Mouse (Mus musculus) liver, embryonic 14.5 days (tissue): Measurements from ENCODE around the gene Elf5. TPM values are rescaled to one million over a fixed set of nuclear protein-coding genes. Genes with fewer than 3 reads are reported as not detected.

Experiments
- ATAC-seq: fragments of 200-750 bp; cut with Nextera tagmentation; 2 replicates; pipeline ENCODE4 v1.8.0; 2017; ENCODE audit warnings: moderate number of reproducible peaks, mild to moderate bottlenecking, moderate library complexity; ENCODE audit not compliant: insufficient read depth
- DNase-seq, 3 experiments: peaks; one replicate each; pipeline ENCODE4 v3.0.0-alpha.2; 2012 to 2013; ENCODE audit warnings: low read depth in 3 of 3, low spot score in 3 of 3
- H3K27ac ChIP-seq: fragments of 300-500 bp; sonication (generic); 2 replicates; pipeline ENCODE4 v1.5.1; 2014; ENCODE audit warnings: moderate library complexity, mild to moderate bottlenecking, control low read depth, inconsistent platforms
- H3K27me3 ChIP-seq: fragments of 300-500 bp; sonication (generic); 2 replicates; pipeline ENCODE4 v1.6.1; 2014; ENCODE audit warnings: mild to moderate bottlenecking, low read length, moderate library complexity; ENCODE audit not compliant: control insufficient read depth, insufficient read depth
- H3K36me3 ChIP-seq: fragments of 300-500 bp; sonication (generic); replicated peaks from 2 replicates; pipeline ENCODE4 v1.6.1; 2014; ENCODE audit warnings: low read depth; ENCODE audit not compliant: control insufficient read depth, insufficient read depth
- H3K4me1 ChIP-seq, 2 experiments: fragments of 200-500 bp in 1 of 2; fragments of 300-500 bp in 1 of 2; sonication (generic) in 1 of 2; replicated peaks; 2 replicates each; pipeline ENCODE4 v1.6.1; 2012 to 2014; ENCODE audit warnings: antibody characterized with exemption in 1 of 2, inconsistent platforms in 1 of 2, low read length in 1 of 2; ENCODE audit not compliant: control insufficient read depth in 2 of 2, insufficient read depth in 2 of 2
- H3K4me2 ChIP-seq: fragments of 300-500 bp; sonication (generic); 2 replicates; pipeline ENCODE4 v1.6.1; 2014; ENCODE audit warnings: low read depth, mild to moderate bottlenecking, control low read depth, moderate library complexity
- H3K4me3 ChIP-seq, 2 experiments: fragments of 200-500 bp in 1 of 2; fragments of 300-500 bp in 1 of 2; sonication (generic) in 1 of 2; 2 replicates each; pipeline ENCODE4 v1.5.1; 2012 to 2014; ENCODE audit warnings: low read depth in 2 of 2, low read length in 2 of 2, mild to moderate bottlenecking in 2 of 2, control low read depth in 1 of 2, inconsistent platforms in 1 of 2, moderate library complexity in 1 of 2; ENCODE audit not compliant: insufficient read depth in 1 of 2
- H3K9ac ChIP-seq: fragments of 300-500 bp; sonication (generic); replicated peaks from 2 replicates; pipeline ENCODE4 v1.6.1; 2014; ENCODE audit warnings: mild to moderate bottlenecking, control low read depth, moderate library complexity
- H3K9me3 ChIP-seq: fragments of 300-500 bp; sonication (generic); 2 replicates; pipeline ENCODE4 v1.6.1; 2016; ENCODE audit warnings: low read length, mixed read lengths; ENCODE audit not compliant: control insufficient read depth
- CTCF ChIP-seq: IDR thresholded peaks from 2 replicates; pipeline ENCODE4 v1.5.1; 2016; ENCODE audit warnings: antibody characterized with exemption, low read depth, control low read depth
- EP300 ChIP-seq: IDR thresholded peaks from 2 replicates; pipeline ENCODE4 v1.6.1; 2016; ENCODE audit warnings: antibody characterized with exemption, low read depth
- WGBS: fragments of 180-500 bp; shearing (Covaris S2); extraction: QIAGEN DNeasy Blood & Tissue Kit; methylation state at CpG from one replicate; pipeline ENCODE4 v1.1.7; 2014; ENCODE audit not compliant: insufficient replicate concordance; 5-methylcytosine and 5-hydroxymethylcytosine counted together
- polyA plus RNA-seq, 2 experiments: library from polyadenylated mRNA; depleted of rRNA in 1 of 2; stranded (reverse) in 1 of 2; unstranded in 1 of 2; fragments of >200 nt; fragmentation: Nextera tagmentation in 1 of 2; extraction: Ambion mirVana in 1 of 2; gene quantifications; 2 replicates each; pipeline versions ENCODE4 v1.2.1 to v1.2.3; 2012 to 2014

Elf5 gene
- polyA plus RNA-seq, 2 experiments, result 0.03 TPM; not detected in 1

- no peak for ATAC-seq
These were observed 47.6 kb downstream of the Elf5 start for GRCm38 (mm10) chr2:103459069-103459468.

DNA sequence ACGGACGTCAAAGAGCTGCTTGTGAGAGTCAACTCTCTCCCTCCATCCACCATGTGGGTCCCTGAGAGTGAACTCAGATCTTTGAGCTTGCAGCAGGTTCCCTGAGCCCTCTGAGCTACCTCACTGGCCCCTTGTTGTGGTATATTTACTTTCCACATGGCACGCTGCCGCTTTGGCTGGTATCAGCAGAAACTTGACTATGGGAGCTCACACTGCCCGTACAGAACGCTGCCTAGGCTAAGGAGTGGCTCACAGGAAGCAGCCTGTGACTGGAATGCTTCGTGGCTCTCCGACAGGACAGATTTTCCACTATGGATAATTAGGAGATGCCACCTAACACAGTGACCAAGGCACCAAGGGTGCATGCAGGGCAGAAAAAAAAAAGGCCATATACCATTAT is 49.7 kb downstream of the Elf5 start:
- Histone ChIP-seq H3K4me1 (peaks cover 4 to 11% of the 10 kb centered on the region in 2 experiments), H3K4me2 (no peak overlapping the region), H3K27me3 (no peaks in the 10 kb centered on the region), H3K27ac (no peak overlapping the region), H3K4me3 (no peak overlapping the region), H3K9me3 (no peaks in the 10 kb centered on the region), H3K9ac (no peak overlapping the region), H3K36me3 (peaks cover 90% of the 10 kb centered on the region)
- WGBS, result 85% methylated on average over 8 of the region's 8 CpGs
- TF ChIP-seq EP300 (no peak), CTCF (no peak)
- no peak for ATAC-seq
- no peak for DNase-seq

More at GRCm38 (mm10) chr2:103459069-103459468, 47.6 kb downstream of the Elf5 start:
- no peaks in the 10 kb centered on the region for H3K27me3 ChIP-seq
- peaks cover 4 to 11% of the 10 kb centered on the region in 2 experiments for H3K4me1 ChIP-seq
- no peak overlapping the region for H3K4me3 ChIP-seq
- no peak for DNase-seq
- no peak overlapping the region for H3K27ac ChIP-seq
- no peak overlapping the region for H3K9ac ChIP-seq
- TF ChIP-seq CTCF, result no peak
- TF ChIP-seq EP300, result no peak
- no peak overlapping the region for H3K4me2 ChIP-seq
- WGBS, result 77% methylated on average over 10 of the region's 10 CpGs
- H3K9me3 ChIP-seq, result no peaks in the 10 kb centered on the region
- H3K36me3 ChIP-seq, result peaks cover 93% of the 10 kb centered on the region

- H3K9me3 ChIP-seq, result no peaks in the 10 kb centered on the region
- H3K4me3 ChIP-seq, result no peak overlapping the region
- no peak overlapping the region for H3K9ac ChIP-seq
- TF ChIP-seq EP300, result no peak
- TF ChIP-seq CTCF, result no peak
- peaks cover 4 to 11% of the 10 kb centered on the region in 2 experiments for H3K4me1 ChIP-seq
- no peak overlapping the region for H3K4me2 ChIP-seq
- H3K27me3 ChIP-seq, result no peaks in the 10 kb centered on the region
- no peak for ATAC-seq
- H3K36me3 ChIP-seq, result peaks cover 91% of the 10 kb centered on the region
- DNase-seq, result no peak
- WGBS, result 60% methylated on average over 9 of the region's 9 CpGs
- no peak overlapping the region for H3K27ac ChIP-seq
These were observed 50.3 kb downstream of the Elf5 start for GRCm38 (mm10) chr2:103461743-103462142.

- H3K9ac ChIP-seq, result no peak overlapping the region
- no peak overlapping the region for H3K4me3 ChIP-seq
- no peaks in the 10 kb centered on the region for H3K27me3 ChIP-seq
- no peaks in the 10 kb centered on the region for H3K9me3 ChIP-seq
- 81% methylated on average over 5 of the region's 5 CpGs for WGBS
- no peak for ATAC-seq
- TF ChIP-seq EP300 (no peak), CTCF (no peak)
- peaks cover 4 to 11% of the 10 kb centered on the region in 2 experiments for H3K4me1 ChIP-seq
- H3K4me2 ChIP-seq, result no peak overlapping the region
- no peak for DNase-seq
- H3K27ac ChIP-seq, result no peak overlapping the region
- peaks cover 92% of the 10 kb centered on the region for H3K36me3 ChIP-seq
These were observed 51.3 kb downstream of the Elf5 start for GRCm38 (mm10) chr2:103462746-103463145.

- H3K36me3 ChIP-seq, result peaks cover 91% of the 10 kb centered on the region
- H3K4me2 ChIP-seq, result no peak overlapping the region
- no peak overlapping the region for H3K27ac ChIP-seq
- WGBS, result 93% methylated on average over 8 of the region's 8 CpGs
- no peak for TF ChIP-seq CTCF
- H3K4me3 ChIP-seq, result no peak overlapping the region
- no peaks in the 10 kb centered on the region for H3K27me3 ChIP-seq
- ATAC-seq (no peak), DNase-seq (no peak)
- H3K4me1 ChIP-seq, result peaks cover 4 to 10% of the 10 kb centered on the region in 2 experiments
- no peaks in the 10 kb centered on the region for H3K9me3 ChIP-seq
- no peak overlapping the region for H3K9ac ChIP-seq
These were observed 53.0 kb downstream of the Elf5 start for GRCm38 (mm10) chr2:103464524-103464923.
